24 mouse cellular contexts compared by ENCODE assay signal in genomic region chr13:46786064-46786561, GRCm38 (mm10).
"Had no signal": no experiment of that assay in that cellular context is flagged by ENCODE, and none has a peak within 500 bp of the region (broad histone marks: within the 10 kb centered on the region; RNA-seq: fewer than 3 reads in every experiment).

No protein-coding gene starts in this region.

- DNase-seq: gastrocnemius, adult 2 months; gastrocnemius, postnatal 10 days; gastrocnemius, postnatal 25 days; heart, adult 2 months; heart, postnatal 14 days; heart, postnatal 36 days; kidney, adult 11 months; kidney, adult 2 months; kidney, adult 9 months; kidney, postnatal 14 days; kidney, postnatal 36 days; layer of hippocampus, adult 9-11 months; layer of hippocampus, postnatal 36 days; left cerebral cortex, postnatal 4 days had no signal

- H3K4me3 ChIP-seq: gastrocnemius, adult 2 months; heart, adult 2 months; heart, embryonic 13.5 days; heart, embryonic 15.5 days; hindbrain, embryonic 13.5 days; hindbrain, embryonic 15.5 days; kidney, embryonic 15.5 days; limb, embryonic 13.5 days; limb, embryonic 15.5 days; liver, embryonic 12.5 days had no signal

- ATAC-seq: hindbrain, postnatal 0 days; intestine, embryonic 16.5 days; liver, embryonic 12.5 days had no signal

- H3K9me3 ChIP-seq: heart, embryonic 13.5 days; heart, embryonic 15.5 days; hindbrain, embryonic 13.5 days; hindbrain, embryonic 15.5 days; kidney, embryonic 15.5 days; limb, embryonic 13.5 days; limb, embryonic 15.5 days; liver, embryonic 12.5 days had no signal

- H3K27me3 ChIP-seq: heart, embryonic 13.5 days; heart, embryonic 15.5 days; hindbrain, embryonic 13.5 days; hindbrain, embryonic 15.5 days; kidney, embryonic 15.5 days; limb, embryonic 13.5 days; limb, embryonic 15.5 days; liver, embryonic 12.5 days had no signal

- H3K4me1 ChIP-seq: hindbrain, embryonic 13.5 days; hindbrain, embryonic 15.5 days; limb, embryonic 15.5 days had no signal
